Mouse (Mus musculus) liver, embryonic 13.5 days (tissue): ENCODE measurements around the gene Il2ra. TPM values are rescaled to one million over a fixed set of nuclear protein-coding genes. Genes with fewer than 3 reads are reported as not detected.
A peak's percentile ranks its signal among the peaks of the same experiment; 100 is the strongest.

Experiments
- ATAC-seq: fragments of 200-750 bp; cut with Nextera tagmentation; 2 replicates; pipeline ENCODE4 v1.8.0; 2017; ENCODE audit warnings: low read depth, mild to moderate bottlenecking, moderate number of reproducible peaks, moderate library complexity
- DNase-seq: peaks from one replicate; pipeline ENCODE4 v3.0.0; 2022
- H3K27ac ChIP-seq: fragments of 300-500 bp; sonication (generic); 2 replicates; pipeline ENCODE4 v1.5.1; 2015; ENCODE audit warnings: moderate library complexity, mild to moderate bottlenecking, inconsistent platforms
- H3K27me3 ChIP-seq: fragments of 300-500 bp; sonication (generic); 2 replicates; pipeline ENCODE4 v1.6.1; 2015; ENCODE audit warnings: mild to moderate bottlenecking, inconsistent platforms
- H3K36me3 ChIP-seq: fragments of 300-500 bp; sonication (generic); 2 replicates; pipeline ENCODE4 v1.6.1; 2015; ENCODE audit warnings: mild to moderate bottlenecking, inconsistent platforms
- H3K4me1 ChIP-seq: fragments of 300-500 bp; sonication (generic); replicated peaks from 2 replicates; pipeline ENCODE4 v1.6.1; 2015; ENCODE audit warnings: inconsistent platforms
- H3K4me2 ChIP-seq: fragments of 300-500 bp; sonication (generic); 2 replicates; pipeline ENCODE4 v1.6.1; 2015; ENCODE audit warnings: inconsistent platforms, mild to moderate bottlenecking, moderate library complexity
- H3K4me3 ChIP-seq: fragments of 300-500 bp; sonication (generic); replicated peaks from 2 replicates; pipeline ENCODE4 v1.5.1; 2015; ENCODE audit warnings: mild to moderate bottlenecking, inconsistent platforms
- H3K9ac ChIP-seq: fragments of 300-500 bp; sonication (generic); 2 replicates; pipeline ENCODE4 v1.6.1; 2015; ENCODE audit warnings: mild to moderate bottlenecking, inconsistent platforms
- H3K9me3 ChIP-seq: fragments of 300-500 bp; sonication (generic); replicated peaks from 2 replicates; pipeline ENCODE4 v1.6.1; 2016; ENCODE audit warnings: inconsistent platforms
- WGBS: fragments of 180-500 bp; shearing (Covaris S2); methylation state at CpG from one replicate; pipeline ENCODE4 v1.1.7; 2015; ENCODE audit not compliant: insufficient replicate concordance; 5-methylcytosine and 5-hydroxymethylcytosine counted together
- polyA plus RNA-seq: library from polyadenylated mRNA; unstranded; fragments of >200 nt; fragmentation: Nextera tagmentation; extraction: Ambion mirVana; gene quantifications from 2 replicates; pipeline ENCODE4 v1.2.1, GENCODE M21; 2015

Il2ra gene
- polyA plus RNA-seq, 1 experiment from 2014 or later = not detected

DNA sequence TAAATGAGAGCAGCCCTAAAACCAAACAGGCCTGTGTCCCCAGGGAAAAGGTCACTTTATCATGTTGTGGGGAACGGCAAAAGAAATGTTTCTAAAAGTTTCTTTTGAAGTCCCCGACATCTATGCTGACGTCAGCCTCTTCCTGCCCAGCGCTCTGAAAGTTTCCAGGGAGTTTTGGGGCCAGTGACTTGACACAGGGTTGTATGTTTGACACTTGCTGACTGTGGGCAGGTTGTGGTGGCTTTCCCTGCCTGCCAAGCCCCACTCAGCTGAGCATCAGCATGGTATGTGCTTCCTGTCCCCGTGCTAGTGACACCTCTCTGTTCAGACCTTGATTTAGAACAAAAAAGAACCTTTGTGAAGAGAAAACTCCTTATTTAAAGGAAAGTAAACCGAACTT is 10.7 kb downstream of the Il2ra start:
- no peak for DNase-seq
- H3K27me3 ChIP-seq = no peaks in the 10 kb centered on the region

DNA sequence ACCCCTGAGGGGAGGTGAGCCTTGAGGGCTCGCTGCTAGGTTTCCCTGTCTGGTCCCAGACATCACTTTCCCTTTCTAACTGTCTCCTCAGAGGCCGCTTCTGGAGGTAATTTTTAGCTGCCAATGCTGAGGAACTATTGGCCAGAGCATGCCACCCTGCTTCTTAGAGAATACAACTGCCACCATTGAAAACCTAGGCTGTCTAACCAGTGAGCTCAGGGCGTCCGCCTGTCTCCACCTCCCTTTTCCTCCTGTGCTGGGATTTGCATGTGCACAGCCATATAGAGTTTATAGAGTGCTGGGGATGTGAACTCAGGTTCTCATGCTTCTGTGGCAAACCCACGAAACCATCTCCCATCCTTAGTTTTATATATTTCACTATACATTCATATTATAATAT is 11.2 kb downstream of the Il2ra start:
- Histone ChIP-seq H3K4me2 (no peak overlapping the region), H3K27ac (no peak overlapping the region), H3K9me3 (no peaks in the 10 kb centered on the region), H3K36me3 (no peaks in the 10 kb centered on the region), H3K27me3 (no peaks in the 10 kb centered on the region), H3K4me1 (no peaks in the 10 kb centered on the region), H3K9ac (no peak overlapping the region), H3K4me3 (no peak overlapping the region)
- ATAC-seq = no peak
- DNase-seq = no peak
- WGBS = 62% methylated on average over 5 of the region's 5 CpGs

More for the DNA sequence above, 10.7 kb downstream of the Il2ra start:
- Histone ChIP-seq H3K36me3 (no peaks in the 10 kb centered on the region), H3K27ac (no peak overlapping the region), H3K4me2 (no peak overlapping the region), H3K4me1 (no peaks in the 10 kb centered on the region), H3K4me3 (no peak overlapping the region), H3K9ac (no peak overlapping the region), H3K9me3 (no peaks in the 10 kb centered on the region)
- no peak for ATAC-seq
- WGBS = 18% methylated on average over 6 of the region's 6 CpGs

- H3K9ac ChIP-seq = no peak overlapping the region
- H3K27ac ChIP-seq = no peak overlapping the region
- no peaks in the 10 kb centered on the region for H3K36me3 ChIP-seq
- ATAC-seq (no peak), DNase-seq (no peak)
- H3K4me3 ChIP-seq = no peak overlapping the region
- H3K4me1 ChIP-seq = no peaks in the 10 kb centered on the region
- no peaks in the 10 kb centered on the region for H3K27me3 ChIP-seq
- no peaks in the 10 kb centered on the region for H3K9me3 ChIP-seq
- no peak overlapping the region for H3K4me2 ChIP-seq
- 36% methylated on average over 9 of the region's 9 CpGs for WGBS
Measured at GRCm38 (mm10) chr2:11654990-11655931, 12.7 kb downstream of the Il2ra start.

DNA sequence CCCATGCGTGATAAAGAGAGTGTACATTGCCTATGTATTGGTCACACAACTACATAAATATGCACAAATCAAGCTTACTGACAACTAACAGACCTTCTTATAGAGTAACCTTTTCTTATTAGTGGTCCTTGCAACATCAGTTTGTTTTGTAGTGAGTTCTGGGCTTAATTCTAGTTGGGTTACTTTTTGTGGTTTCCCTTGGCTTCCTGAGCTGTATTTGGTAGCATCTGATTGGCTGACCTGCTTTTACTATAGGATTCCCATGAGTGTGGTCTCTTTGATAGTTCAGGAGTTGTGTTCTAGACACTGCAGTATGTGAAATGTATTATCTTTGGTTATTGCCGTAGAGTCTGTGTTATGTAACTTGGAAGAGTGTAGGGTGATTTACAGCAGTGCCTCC is 15.0 kb downstream of the Il2ra start:
- H3K4me3 ChIP-seq = no peak overlapping the region

DNA sequence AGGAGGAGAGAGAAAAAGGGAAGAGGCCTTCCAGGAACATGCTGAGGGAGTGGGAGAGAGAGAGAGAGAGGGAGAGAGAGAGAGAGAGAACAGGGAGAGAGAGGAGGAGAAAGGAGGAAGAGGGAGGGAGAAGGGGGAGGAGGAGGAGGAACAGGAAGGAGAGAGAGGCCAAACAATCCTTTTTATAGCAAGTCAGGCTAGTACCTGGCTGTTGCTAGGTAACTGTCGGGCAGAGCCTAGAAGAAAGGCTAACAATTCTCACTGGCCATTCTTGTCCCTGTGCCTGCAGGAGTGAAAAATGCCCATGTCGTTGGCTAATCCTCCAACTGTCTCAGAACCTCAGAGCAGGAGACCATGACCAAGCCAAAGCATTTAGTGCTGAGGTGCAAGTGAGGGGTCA is 16.7 kb downstream of the Il2ra start:
- Histone ChIP-seq H3K4me2 (no peak overlapping the region), H3K27ac (no peak overlapping the region), H3K27me3 (no peaks in the 10 kb centered on the region), H3K36me3 (no peaks in the 10 kb centered on the region), H3K4me1 (peaks cover under 1% of the 10 kb centered on the region; the same call in 1 of the 2 replicates), H3K9ac (no peak overlapping the region), H3K9me3 (no peaks in the 10 kb centered on the region), H3K4me3 (no peak overlapping the region)
- DNase-seq = no peak
- no peak for ATAC-seq
- WGBS = 28% methylated on average over 2 of the region's 2 CpGs

More for the DNA sequence above, 15.0 kb downstream of the Il2ra start:
- Histone ChIP-seq H3K36me3 (no peaks in the 10 kb centered on the region), H3K9ac (no peak overlapping the region), H3K27ac (no peak overlapping the region), H3K9me3 (no peaks in the 10 kb centered on the region), H3K4me1 (no peaks in the 10 kb centered on the region), H3K27me3 (no peaks in the 10 kb centered on the region), H3K4me2 (no peak overlapping the region)
- no peak for ATAC-seq
- DNase-seq = no peak
- 42% methylated on average over 2 of the region's 2 CpGs for WGBS

GRCm38 (mm10) chr2:11662143-11662906 is 19.7 kb downstream of the Il2ra start:
- Histone ChIP-seq H3K9me3 (no peaks in the 10 kb centered on the region), H3K4me1 (peaks cover 3% of the 10 kb centered on the region; the same call in 1 of the 2 replicates), H3K9ac (no peak overlapping the region), H3K27ac (no peak overlapping the region), H3K4me3 (no peak overlapping the region), H3K36me3 (no peaks in the 10 kb centered on the region), H3K27me3 (no peaks in the 10 kb centered on the region), H3K4me2 (no peak overlapping the region)
- DNase-seq (no peak), ATAC-seq (no peak)
- WGBS = 58% methylated on average over 6 of the region's 6 CpGs

- ATAC-seq (no peak), DNase-seq (no peak)
- 72% methylated on average over 1 of the region's 1 CpGs for WGBS
- no peaks in the 10 kb centered on the region for H3K9me3 ChIP-seq
- no peak overlapping the region for H3K9ac ChIP-seq
- H3K4me1 ChIP-seq = peaks cover 3% of the 10 kb centered on the region; the same call in 1 of the 2 replicates
- H3K36me3 ChIP-seq = no peaks in the 10 kb centered on the region
- no peak overlapping the region for H3K4me3 ChIP-seq
- no peaks in the 10 kb centered on the region for H3K27me3 ChIP-seq
- H3K4me2 ChIP-seq = no peak overlapping the region
- no peak overlapping the region for H3K27ac ChIP-seq
Measured at GRCm38 (mm10) chr2:11662907-11663230, 20.3 kb downstream of the Il2ra start.

DNA sequence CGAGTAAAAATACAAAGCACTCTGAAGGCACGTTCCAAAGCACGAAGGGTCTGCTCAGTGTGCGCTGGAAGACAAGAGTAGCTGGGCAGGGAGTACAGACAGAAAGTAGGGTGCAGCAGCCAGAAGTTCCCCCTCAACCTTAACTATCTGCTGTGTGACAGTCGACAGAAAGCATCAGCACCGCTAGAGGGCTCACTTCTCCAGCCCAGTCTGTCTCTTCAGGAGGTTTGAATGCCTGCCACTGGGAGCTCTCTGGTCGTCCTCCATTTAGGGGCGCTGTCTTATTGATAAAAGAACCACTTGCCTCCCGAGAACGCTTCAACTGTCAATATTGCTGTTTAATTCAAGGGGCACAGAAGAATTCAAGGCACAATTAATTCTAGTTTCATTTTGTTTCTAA is 21.4 kb downstream of the Il2ra start:
- no peaks in the 10 kb centered on the region for H3K9me3 ChIP-seq
- no peak overlapping the region for H3K27ac ChIP-seq
- peak overlapping the region; percentile 45 for H3K4me2 ChIP-seq
- peaks cover 3% of the 10 kb centered on the region; the same call in 1 of the 2 replicates for H3K4me1 ChIP-seq
- no peaks in the 10 kb centered on the region for H3K36me3 ChIP-seq
- peak overlapping the region; percentile 3; the same call in 1 of the 2 replicates for H3K4me3 ChIP-seq
- 3% methylated on average over 10 of the region's 10 CpGs for WGBS
- DNase-seq (peak; percentile 50), ATAC-seq (peak; percentile 73)
- no peaks in the 10 kb centered on the region for H3K27me3 ChIP-seq
- H3K9ac ChIP-seq = no peak overlapping the region

DNA sequence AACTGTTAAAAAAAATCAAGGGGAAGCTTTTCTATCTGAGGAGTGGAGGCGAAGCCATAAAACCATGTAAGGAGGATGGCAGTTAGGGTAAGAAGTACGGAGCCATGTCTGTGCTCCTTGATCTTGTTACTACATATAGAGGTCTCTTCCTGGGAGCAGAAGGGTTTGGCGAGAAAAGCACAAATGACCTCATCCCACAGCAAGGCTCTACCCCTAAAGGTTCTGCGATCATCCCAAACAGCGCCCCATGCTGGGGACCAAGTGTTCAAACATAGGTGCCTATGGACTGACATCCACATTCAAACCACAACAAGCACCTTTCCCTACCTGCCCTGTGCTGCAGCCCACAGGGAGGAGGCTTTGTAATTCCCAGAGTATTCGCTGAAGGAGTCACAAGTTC is 21.8 kb downstream of the Il2ra start:
- Histone ChIP-seq H3K4me1 (peaks cover 3% of the 10 kb centered on the region; the same call in 1 of the 2 replicates), H3K36me3 (no peaks in the 10 kb centered on the region), H3K4me3 (peak overlapping the region; percentile 3; the same call in 1 of the 2 replicates), H3K4me2 (peak overlapping the region; percentile 45), H3K9me3 (no peaks in the 10 kb centered on the region), H3K27ac (no peak overlapping the region), H3K9ac (no peak overlapping the region), H3K27me3 (no peaks in the 10 kb centered on the region)
- WGBS = 29% methylated on average over 6 of the region's 6 CpGs
- DNase-seq = no peak
- ATAC-seq = no peak

DNA sequence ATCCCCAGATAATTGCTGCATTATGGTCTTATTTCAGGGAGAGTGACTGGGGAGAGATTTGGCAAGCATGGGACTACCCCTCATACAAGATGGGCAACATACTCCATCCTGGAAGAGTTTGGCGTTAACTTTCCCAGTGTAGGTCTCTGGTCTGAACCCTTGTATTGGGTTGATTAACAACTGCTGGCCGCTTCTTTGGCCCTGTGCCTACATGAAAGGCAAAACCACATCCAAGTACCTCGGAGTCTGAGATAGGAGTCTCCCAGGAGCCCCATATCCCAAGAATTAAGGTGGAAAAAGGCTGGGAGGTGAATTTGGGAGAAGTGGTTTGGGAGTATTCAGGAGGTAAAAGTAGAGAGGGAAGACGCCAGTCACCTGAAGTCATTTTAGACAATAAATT is 22.2 kb downstream of the Il2ra start:
- WGBS = 60% methylated on average over 4 of the region's 4 CpGs
- no peak overlapping the region for H3K27ac ChIP-seq

GRCm38 (mm10) chr2:11665326-11665725 is 22.7 kb downstream of the Il2ra start:
- Histone ChIP-seq H3K27me3 (no peaks in the 10 kb centered on the region), H3K4me1 (peaks cover 3% of the 10 kb centered on the region; the same call in 1 of the 2 replicates), H3K36me3 (no peaks in the 10 kb centered on the region), H3K27ac (no peak overlapping the region), H3K4me3 (no peak overlapping the region), H3K4me2 (no peak overlapping the region), H3K9me3 (no peaks in the 10 kb centered on the region), H3K9ac (no peak overlapping the region)
- 78% methylated on average over 3 of the region's 3 CpGs for WGBS
- DNase-seq (no peak), ATAC-seq (no peak)

More for the DNA sequence above, 22.2 kb downstream of the Il2ra start:
- H3K4me3 ChIP-seq = no peak overlapping the region
- H3K27me3 ChIP-seq = no peaks in the 10 kb centered on the region
- no peak overlapping the region for H3K9ac ChIP-seq
- H3K9me3 ChIP-seq = no peaks in the 10 kb centered on the region
- no peaks in the 10 kb centered on the region for H3K36me3 ChIP-seq
- H3K4me1 ChIP-seq = peaks cover 3% of the 10 kb centered on the region; the same call in 1 of the 2 replicates
- ATAC-seq (no peak), DNase-seq (no peak)
- no peak overlapping the region for H3K4me2 ChIP-seq
